Mouse (Mus musculus) MEL-GATA-1-ER (cell line): ENCODE measurements around the gene Arhgef17.
A peak's percentile ranks its signal among the peaks of the same experiment; 100 is the strongest.

ENCODE experiments used
- DNase-seq: peaks from one replicate; pipeline ENCODE4 v3.0.0-alpha.2; 2012; ENCODE audit warnings: low read depth; ENCODE audit errors: extremely low read depth

Gene Arhgef17

DNA sequence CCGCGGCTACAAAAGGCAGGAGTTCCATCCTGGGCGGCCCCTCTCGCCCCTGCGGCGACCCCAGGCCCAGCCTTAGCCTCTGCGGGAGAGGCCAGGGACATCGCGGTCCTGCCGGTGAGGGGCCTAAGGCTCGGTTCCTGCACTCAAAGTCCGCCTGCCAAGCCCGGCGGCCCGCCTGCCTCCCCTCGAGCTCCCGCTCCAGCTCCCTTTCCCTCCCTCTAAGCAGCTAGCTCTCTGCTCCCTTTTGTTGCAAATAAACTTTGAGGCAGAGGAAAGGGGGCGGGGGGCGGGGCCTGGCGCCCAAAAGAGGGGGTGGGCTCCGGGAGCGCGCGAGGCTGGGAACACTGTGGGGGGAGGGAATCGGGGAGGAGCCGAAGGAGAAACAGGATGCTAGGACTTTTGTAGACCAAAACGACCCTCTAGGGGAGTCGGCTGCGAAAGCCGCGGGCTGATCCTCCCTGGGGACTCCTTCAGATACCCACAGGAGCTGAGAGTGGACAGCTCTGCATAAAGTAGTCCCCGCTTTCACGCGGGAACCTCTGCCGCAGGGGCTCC, at the start of gene Arhgef17:
Arhgef17 (minus strand) TSS at position 182 of the 555 bp plus-strand sequence.
- DNase-seq = no peak

DNA sequence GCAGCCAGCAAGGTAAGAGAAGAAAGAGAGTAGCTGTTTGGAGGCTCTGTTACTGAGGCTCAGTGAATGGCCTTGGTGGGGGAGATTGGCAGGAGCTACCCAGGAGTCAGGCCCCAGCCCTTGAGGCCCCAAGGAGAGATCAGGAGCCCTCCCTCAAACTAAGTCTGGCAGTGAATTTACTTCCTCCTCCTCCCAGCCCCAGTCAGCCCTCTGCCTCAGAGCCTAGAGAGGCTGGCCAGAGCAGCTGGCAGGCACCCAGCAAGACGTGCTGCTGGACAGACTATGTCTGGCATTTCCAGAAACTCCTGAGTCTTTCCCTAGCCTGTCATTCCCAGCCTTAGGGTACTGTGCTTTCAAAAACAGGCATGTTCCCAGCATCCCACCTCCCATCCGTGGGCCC, 47.3 kb upstream of the Arhgef17 start:
- no peak for DNase-seq

DNA sequence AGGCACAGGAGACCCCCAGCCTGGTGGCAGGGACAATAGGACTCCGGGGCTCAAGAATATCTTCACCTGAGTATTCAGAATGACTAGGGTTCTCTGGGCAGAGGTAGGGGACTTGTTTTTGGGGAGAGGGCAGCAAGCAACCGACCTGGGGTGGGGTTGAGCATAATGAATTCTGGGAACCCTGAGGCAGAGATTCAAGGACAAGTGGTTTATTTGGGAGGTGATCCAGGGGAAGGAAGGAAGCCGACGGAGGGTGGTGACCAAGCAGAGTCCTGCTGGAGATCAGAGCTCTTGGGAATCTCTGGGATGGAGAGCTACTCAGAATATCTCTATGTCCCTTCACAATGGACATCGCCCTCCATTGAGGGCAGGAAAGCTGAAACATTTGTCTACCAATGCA, 46.3 kb upstream of the Arhgef17 start:
- DNase-seq = no peak

DNA sequence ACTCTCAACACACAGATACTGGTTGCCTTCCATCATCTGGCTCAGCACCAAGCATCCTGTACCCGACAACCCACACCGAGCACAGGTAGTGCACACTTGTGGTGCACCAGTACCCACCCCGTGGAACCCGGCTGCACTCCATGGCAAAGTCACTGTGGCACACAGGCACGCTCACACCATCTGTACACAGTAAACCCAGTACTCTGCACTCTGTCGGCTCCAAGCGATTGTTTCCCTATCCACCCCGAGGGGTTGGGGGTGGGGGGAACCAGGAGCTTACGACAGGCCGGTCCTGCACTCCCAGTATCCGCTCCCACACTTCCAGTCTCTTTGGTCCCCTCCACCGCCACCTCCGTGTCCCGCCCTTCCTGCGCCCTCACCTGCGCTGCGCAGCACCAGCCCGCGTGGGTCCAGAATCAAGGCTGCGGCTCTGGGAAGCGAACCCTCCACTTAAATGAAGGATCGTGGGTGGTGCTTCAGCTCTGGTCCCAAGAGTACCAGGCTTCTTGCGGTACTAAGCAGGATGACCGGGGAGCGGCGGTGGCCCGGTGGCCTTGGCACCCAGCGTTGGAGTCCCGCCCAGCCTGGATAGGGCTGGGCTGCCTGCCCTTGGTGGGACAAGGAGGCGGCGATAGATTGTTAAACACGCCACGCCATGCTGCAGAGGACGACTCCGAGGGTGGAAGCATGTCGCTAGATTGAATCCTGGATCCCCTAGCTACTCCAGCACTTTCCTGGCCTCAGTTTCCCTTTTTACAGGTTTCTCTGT, 42.4 kb upstream of the Arhgef17 start, which contains the start of gene P2ry6:
P2ry6 (minus strand) TSS at position 515 of the 769 bp plus-strand sequence.
- no peak for DNase-seq

DNA sequence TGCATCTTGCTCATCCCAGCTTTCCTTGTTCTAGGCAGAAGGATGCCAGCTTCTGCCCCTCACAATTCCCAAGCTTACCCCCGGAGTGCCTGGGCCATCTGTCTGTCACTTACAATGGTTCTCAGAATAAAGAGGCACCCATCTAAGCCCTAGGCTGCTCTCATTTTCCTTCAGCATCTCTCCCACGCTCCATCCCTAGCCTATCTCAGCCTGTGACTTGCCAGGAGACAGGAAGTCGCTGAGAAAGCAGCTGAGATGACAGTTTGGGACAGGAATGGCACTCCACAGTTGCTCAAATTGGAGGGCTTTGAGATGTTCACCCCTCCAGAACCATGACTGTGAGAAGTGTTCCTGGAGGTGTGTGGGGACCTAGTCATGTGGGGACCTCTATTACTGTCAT, 41.0 kb upstream of the Arhgef17 start:
- DNase-seq = no peak

DNA sequence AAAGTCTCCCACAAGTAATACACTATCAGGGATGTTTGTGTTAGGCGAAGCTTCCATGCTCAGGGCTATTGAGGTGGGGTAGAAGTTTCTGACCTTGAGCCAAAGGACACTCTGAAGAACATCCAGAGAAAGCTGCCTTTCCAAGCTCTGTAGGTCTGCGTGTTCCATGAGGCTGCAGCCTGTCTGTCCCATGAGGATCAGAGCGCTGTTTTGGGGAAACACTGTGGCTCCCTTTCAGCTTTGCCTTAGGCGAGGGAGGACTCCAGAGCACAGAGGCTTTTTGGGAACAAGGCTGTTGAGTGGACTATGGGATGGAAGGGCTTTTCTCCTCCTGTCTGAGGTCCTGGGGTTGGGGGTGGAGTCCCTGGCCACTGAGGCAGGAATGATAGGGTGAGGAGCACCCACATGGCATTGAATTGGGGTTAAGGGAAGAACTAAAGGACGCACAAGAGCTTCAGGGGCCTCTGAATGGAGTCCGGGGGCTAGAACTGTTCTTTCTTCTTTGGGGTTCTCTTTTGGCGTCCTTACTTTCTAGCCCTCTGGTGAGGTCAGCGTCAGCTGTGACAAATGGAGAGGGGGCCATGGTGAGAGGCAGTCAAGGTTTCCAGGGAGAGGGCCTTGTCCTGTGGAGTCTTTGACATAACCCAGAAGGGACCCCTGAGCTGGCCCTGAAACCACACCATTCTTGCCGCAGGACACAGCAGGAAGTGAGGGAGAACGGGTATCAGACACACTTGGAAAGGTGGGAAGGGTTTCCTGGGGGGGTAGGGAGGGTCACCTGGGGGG, 37.2 kb upstream of the Arhgef17 start:
- no peak for DNase-seq

DNA sequence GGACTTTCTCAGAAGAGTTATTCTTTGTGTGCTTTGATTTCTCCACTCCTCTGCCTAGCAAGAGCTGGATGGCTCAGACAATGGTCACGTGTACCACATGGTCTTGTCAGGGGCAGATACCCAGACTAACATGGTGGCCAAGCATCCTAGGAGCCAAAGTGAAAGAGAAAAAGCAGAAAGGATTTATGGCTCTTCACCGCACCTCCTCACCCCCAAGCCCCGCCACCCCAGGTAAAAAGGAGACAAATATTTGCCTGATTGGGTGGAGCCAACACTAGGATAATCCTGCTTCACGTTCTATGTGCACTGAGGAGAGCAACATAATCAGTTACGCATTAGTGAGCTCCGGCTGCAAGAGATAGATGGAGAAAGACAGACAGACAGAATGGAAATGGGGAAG, 36.5 kb upstream of the Arhgef17 start:
- no peak for DNase-seq

DNA sequence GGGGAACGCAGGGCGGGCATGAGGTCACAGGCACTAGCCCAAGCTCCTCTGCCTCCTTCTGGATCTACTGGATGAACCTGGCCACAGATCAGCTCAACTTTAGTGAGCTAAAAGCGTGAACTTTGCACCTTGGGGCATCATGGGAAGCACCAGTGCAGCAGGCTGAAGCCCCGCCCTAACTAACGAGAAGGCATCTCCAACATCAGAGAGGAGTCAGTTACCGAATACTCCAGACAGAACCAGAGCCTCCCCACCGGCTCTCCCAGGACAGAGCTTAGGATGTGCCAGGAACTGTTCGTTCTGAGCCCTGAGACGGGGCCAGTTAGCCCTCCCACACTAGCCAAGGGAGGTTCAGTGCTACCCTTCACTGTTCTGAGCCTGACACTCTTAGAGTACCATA, 35.9 kb upstream of the Arhgef17 start:
- no peak for DNase-seq

DNA sequence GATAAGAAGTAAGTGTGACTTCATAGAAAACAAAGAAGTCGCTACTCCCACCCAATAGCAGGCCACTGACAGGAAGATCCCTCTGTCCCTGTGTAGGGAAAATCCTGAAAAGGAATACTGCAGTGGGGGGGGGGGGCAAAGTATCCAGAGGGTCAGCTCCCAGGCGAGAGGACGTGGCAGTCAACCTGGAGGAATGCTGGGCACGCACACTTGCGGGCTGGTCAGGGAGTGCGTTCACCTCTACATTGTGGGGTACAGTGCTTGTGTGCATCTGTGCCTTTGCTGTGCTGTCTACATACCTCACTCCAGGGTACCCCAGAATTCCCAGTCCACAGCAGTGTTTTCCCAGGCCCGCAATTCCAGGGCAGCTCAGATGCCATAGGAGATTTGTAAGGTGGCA, 34.1 kb upstream of the Arhgef17 start:
- no peak for DNase-seq

DNA sequence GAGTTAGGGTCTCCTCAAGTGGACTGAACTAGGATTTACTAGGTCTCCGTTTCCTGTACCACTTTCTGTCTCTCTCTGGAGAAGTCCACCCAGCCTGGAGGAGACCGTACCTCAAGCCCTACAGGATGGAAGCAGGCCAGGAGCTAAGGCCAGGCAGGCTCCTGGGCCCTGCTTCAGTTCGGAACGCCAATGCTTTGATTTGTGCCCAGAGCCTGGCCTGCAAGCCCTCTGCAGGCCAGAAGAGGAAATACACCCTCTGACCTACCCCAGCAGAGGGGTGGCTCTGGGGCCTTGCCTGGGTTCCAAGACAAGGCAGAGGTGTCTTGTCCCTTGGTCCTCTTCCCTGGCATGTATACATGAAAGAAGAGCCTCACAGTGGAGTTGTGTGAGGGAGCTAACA, 33.2 kb upstream of the Arhgef17 start:
- DNase-seq = no peak

DNA sequence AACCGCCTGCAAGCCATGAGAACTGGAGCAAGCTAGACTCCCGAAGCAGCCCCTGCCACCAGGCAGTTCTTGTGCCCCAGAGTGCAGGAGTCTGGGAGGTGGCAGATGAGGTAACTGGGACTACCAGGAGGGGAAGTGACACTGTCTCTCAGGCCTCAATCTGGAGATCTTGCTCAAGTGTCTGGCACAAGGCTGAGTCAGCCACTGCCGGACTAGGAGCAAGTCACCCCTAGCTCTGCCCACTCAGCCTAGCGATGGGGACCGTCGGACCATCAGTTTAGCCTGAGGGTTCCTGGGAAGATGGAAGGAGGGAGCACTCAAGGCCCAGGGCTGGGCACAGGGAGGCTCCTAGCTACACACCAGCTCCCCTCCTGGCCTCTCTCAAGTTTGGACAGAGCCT, 32.3 kb upstream of the Arhgef17 start:
- no peak for DNase-seq

DNA sequence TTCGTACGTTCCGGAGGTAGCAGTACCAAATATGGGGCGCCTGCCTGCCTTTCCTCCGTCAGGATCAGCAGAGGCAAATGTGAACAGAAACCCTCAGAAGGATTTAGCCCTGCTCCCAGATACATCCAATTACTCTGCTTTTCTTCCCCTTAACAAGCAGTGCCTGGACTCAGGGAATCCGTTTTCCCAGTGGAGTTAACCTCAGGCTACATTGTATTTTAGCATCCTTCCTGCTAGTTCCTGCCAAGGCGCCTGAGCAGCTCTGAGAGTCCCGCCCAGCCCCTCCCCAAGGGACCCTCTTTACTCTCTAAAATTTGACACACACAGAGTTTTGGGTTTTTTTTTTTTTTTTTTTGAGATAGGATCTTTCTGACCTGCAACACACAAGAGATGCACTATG, 31.5 kb upstream of the Arhgef17 start:
- no peak for DNase-seq

DNA sequence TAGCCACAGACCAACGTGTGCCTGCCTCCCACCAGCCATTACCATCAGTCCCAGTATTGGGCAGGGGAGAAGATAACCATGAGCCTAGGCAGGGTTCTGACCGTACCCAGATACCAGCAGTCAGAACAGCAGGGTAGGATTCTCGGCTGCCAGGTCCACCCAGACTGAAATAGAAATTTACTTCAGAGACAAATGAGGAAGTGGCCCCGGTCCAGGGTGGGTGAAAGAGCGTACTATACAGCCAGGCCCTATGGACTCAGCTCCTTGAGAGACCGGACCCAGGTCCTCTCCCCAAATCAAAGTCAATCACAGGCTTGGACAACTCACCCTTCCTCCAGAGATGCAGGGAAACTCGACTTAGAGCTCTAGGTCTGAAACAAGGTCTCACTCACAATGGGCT, 29.2 kb upstream of the Arhgef17 start:
- no peak for DNase-seq

DNA sequence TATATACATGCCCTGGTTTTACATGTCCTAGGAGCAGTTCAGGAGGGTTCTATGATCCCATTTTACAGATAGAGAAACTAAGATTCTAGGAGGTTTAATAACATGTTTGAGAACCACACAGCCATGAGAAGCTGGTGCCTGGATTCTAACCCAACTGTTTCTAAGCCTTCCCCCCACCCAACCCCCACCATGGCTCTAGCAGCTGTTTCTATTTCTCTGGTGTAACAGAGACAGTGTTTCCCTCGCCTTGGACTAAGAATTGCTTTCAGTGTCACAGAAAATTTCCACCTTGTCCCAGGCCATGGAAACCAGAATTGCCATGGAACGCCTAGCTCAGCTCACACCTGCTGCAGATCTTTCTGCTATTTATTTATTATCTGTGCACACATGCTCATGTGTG, 28.6 kb upstream of the Arhgef17 start:
- no peak for DNase-seq

DNA sequence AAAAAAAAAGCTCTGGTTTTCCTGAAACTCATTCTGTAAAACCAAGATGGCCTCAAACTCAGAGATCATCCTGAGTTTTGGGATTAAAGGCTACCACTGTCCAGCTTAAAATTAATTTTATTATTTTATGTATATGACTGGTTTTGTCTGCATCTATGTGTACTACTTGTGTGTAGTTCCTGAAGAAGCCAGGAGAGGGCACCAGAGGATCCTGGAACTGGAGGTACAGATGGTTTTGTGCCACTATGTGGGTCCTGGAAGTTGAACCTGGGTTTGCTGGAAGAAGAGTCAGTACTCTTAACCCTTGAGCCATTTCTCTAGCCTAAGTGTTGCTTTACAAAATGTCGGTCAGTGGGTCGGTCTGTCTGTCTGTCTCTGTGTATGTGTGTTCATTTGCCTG, 26.5 kb upstream of the Arhgef17 start:
- peak; percentile 26 for DNase-seq

DNA sequence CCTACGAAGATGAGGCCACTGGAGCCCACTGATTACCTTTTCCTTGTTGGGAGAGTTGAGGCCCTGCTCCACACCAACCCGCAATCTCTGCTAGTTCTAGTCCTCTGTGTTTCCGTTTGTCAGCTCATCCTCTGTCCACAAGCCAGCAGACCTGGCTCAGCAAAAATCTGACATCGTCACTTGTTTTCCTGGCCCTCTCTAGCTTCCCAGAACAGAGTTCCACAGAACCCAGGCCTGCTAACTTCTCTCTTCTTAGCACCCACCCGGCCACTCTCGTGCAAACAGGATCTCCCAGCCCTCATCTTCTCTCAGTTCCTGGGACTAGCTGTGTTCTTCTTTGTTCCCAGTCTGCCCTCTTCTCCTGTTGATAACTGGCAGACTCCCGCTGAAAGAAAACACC, 20.8 kb upstream of the Arhgef17 start:
- DNase-seq = no peak

DNA sequence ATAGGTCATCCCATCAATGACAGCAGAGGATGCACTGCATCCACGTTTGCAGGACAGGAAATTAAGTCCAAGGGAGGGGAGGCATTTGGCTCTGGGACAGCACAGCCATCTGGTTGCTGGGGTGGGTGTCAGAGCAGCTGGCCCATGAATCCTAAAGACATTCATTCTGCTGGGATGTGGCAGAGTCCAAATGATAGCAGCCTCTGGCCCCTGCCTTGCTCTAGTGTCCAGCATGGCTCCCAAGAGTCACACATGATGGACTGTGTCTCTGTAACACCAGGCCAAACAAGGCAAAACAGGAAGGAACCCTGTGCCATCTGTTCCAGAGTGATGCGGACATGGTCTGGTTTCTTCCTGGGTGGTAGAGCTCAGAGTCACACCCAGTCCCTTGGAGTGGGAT, 20.0 kb upstream of the Arhgef17 start:
- DNase-seq = no peak

DNA sequence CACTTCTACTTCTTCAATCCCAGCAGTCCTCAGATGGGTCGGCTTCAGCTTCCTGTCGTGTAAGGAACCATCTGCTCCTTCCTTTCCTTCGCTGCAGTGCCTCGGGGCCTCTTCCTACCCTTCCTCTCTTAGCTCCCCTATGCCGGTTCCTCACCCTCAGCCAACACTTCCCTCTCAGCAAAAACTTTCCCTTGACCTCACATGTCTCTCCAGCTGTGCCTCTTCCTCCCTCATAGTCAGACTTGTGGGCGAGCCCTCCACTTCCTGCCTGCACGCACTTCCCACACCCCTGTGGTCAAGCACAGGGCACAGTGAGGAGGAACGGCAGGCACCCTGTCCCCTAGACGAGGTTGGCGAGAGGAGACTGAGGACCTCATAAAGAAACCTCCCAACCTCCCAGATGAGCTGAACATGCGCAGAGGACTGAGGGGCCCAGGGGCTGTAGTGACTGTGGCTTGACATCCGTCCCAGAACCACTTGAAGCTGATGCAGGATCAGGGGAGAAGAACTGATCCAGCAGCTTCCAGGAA, 18.6 kb upstream of the Arhgef17 start:
- DNase-seq = no peak

DNA sequence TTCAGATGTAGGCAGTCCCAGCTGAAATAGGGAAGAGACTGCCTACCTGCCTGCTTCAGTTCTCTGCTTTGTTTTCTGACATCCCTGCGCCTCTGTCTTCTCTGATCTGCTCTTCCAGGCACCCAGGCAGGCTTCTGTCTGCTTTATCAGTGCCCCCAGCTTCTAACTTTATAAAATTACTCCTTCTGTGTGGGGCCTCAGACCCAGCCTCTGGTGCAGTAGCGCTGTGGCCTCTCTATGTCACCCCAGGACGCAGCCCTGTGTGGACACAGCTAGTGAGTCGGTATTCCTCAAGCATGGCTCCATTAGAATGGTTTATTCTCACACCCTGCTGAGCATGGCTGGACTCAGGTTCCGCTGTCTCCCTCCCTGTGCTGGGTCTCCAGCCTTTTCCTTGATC, 18.1 kb upstream of the Arhgef17 start:
- DNase-seq = no peak

DNA sequence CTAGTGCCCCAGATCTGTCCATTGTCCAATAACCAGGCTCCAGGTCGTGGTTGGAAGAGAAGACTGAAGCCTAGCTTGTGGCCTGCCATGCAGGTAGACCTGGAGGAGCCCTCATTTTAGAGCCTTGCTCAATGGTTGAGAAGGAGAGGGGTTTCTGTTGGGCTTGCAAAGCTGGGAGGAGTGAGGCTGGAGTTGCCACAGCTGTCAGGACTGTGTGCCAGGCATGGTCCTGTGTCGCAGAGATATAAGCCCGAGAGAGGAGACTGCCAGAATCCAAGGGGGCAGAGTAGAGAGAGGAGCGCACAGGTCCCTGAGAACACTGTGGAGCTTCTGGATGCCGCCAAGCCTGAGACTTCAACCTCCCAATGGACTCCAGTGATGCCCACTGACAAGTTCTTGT, 12.8 kb upstream of the Arhgef17 start:
- DNase-seq = no peak

DNA sequence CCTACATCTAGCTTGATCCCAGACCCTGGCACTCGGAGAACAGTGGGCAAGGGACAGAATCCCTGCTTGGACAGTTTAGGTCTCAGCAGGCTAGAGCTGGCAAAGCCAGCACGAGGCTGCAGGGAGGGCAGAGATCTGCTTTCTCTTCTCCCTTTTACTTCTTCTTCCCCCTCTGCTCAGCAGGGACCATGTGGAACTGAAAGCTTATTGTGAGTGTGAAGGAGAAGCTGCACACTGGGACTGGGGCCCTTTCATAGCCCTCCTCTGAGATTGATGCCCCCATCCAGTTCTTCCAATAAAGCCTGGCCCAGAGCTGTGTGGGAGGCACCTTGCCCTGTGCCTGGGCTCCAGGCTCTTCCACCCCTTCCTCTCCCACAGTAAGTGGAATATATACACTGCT, 12.4 kb upstream of the Arhgef17 start:
- no peak for DNase-seq
